Mouse (Mus musculus) thymus, postnatal 0 days (tissue): Measurements from ENCODE around the gene Cd9. TPM values are rescaled to one million over a fixed set of nuclear protein-coding genes. Genes with fewer than 3 reads are reported as not detected.

ENCODE experiments used
- DNase-seq: peaks from one replicate; pipeline ENCODE4 v3.0.0-alpha.2; 2015; ENCODE audit warnings: low spot score
- polyA plus RNA-seq: library from polyadenylated mRNA; unstranded; fragments of >200 nt; fragmentation: Nextera tagmentation; extraction: Ambion mirVana; gene quantifications from 2 replicates; pipeline ENCODE4 v1.2.1, GENCODE M21; 2015

Gene Cd9
- 85.6 and 85.9 TPM in 2 replicates for polyA plus RNA-seq

DNA sequence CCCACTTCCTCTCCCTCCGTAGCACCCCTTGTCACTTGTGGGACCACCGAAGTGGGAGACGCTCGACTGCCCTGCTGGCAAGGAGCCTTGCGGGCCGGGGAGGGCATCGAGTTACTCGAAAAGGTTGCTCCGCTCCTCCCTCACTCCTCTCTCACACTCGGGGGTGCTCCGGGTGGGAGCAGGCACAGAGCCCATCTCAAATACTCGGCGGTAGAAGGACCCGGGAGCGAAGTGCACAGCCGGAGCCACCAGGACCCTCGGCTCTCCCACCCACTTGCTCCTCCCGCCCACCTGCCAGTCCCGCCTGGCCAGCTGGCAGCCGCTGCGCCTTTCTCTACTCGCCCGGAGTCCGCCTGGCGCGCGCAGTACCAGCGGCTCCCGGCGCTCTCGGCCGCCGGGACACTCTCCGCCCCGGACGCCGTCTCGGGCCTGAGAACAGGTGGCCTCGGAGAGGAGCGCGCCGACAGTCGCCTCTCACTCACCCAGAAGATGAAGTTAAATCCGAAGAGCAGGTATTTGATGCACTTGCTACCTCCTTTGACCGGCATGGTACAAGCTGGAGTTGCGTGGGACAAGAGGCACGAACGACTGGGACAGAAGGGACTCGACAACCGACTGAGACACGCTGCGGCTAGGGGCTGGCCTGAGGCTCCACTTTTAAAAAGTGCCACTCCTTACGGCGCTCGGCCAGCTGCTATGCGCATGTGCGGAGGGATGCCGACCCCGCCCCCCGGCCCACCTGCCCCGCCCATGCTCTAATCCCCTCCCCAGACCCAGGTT is at the start of gene Cd9:
Cd9 (minus strand) TSS at position 700 of the 780 bp plus-strand sequence.
- peak; percentile 51 for DNase-seq

DNA sequence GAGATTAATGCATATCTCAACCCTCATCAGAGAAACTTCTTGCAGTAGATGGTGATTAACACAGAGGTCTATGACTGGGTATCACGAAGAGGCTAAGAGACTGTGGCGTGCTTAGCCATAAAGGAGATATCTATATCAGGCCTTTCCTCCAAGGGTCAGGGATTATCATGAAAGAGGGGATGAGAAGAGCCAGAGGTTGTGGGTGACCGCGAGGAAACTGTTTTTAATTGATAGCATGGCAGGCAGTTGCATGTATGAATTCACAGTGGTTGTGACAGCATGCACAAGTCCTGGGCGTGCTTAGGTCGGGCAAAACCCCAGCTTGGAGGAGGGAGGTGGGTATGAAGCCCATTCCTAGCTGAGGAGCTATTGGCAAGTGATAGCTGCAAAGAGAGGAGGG is 46.7 kb upstream of the Cd9 start:
- no peak for DNase-seq

DNA sequence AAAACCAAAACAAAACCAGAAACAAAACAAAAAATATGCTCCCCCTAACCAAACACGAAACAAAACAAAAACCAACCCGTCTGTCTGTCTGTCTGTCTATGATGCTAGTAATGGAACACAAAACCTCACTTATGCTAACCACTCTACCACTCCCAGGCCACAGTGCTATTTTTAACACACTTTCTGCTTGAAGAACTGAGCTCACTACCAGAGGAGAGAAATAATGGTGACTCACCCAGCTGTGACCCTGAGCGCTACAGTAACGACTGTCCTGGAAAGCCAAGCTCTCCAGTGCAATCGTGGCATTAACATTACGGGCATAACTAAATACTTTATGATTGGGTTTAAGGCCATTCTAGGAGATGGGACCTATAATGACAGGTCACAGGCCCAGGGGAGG is 46.2 kb upstream of the Cd9 start:
- no peak for DNase-seq

DNA sequence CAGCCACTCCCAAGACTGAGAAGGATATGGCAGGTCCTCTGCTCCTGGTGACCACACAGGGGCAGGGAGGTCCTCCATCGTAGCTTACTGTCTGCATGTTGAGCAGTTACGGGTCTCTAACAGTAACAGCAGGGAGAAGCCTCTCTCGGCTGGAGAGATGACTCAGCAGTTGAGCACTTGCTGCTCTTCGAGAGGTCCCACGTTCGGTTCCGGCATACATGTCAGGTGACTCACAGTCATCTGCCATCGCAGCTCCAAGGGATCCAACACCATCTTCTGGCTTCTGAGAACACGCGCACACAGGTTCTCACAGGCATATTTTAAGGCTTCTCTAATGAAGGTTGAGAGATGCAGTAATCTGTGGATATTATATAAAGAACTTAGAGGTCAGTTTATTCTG is 45.6 kb upstream of the Cd9 start:
- no peak for DNase-seq

DNA sequence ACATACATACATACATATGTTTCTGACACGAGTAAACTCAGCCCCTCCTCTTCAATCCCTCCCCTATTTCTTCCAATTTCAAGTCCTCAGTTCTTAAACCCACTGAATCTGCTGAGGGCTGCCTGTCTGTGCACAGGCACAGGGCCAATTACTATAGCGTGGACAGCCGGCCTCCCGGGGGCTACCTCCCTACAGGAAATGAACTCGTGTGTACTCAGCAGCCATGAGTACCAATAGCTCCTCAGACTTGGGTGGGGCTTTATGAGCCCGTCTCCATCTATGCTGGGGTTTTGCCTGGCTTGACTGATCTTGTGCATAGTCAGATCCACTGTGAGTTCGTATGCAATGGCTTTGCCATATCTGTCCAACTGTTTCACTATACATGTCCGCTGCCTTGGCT is 44.8 kb upstream of the Cd9 start:
- DNase-seq = no peak

DNA sequence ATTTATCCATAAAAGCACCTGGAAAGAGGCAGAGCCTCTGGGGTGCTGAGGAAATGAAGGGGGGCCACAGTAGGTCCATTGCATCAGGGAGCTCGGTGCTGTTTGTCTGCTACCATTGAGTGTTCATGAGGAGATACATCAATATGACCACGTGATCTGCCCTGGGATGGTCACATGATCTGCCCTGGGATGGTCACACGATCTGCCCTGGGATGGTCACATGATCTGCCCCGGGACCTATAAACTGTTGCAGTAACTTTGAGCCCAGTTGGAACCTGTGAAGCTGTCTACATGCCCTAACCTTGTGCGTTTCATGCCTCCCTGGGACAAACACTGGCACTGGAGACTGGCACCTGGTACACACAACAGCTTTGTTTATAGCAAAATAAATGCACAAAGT is 43.9 kb upstream of the Cd9 start:
- no peak for DNase-seq

DNA sequence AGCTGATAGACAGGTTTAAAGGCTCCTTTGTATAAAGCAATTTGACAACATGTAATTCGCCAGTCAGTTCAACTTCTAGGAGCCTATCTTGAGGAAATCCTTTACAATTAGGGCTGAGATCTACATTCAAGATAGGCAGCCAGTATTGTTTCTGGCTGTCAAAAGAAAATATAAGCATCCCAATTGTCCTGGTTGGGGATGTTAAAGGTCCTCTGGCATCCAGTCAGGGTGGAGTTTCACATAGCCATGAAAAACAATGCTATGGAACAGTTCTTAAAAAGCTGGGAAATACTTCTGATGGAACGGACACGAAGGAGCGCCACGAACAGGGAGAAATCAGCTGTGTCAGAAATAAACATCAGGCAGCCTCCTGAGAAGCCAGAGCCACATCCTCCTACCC is 40.4 kb upstream of the Cd9 start:
- DNase-seq = no peak

DNA sequence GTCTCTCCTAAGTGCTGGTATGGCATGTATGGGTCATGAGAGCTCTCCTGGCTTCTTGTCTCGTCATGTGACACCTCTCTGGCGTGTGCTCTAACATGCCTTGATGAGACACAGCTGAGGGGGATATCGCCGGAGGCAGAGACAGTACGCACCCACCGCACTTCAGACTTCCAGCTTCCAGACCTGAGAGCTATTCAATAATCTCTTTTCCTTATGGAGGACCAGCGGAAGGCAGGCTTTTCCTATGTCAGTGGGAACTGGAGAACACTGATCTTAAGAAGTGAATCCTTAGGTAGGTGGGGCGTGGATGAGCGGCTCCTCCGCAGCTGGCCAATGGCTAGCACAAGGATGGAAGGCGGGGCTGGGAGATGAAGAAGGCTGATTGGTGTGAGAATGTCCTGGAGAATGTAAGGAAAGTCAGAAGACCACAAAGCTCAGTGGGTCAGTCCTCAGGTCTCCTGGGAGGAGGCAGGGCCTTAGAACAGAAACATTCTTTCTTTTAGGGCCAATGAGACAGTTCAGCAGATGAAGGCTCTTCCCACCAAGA is 38.6 kb upstream of the Cd9 start:
- no peak for DNase-seq

DNA sequence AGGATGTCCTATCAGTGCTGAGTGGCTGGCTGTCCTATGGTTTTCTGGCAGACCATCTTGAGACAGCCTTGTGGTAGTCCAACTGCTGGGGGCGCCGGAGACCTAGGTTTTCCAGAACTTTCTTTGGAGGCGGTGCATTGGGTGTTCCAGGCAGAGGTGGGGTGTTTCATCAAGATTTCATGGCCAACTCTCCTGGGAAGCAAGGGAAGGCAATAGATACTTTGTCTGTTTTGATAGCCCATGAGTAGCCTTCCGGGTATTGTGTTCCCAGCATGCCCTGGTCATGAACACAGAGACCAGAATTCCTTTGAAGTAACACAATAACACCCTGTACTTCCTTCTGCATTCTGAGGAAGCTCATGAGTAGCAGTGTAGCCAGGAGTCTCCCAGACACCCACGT is 34.9 kb upstream of the Cd9 start:
- DNase-seq = no peak

DNA sequence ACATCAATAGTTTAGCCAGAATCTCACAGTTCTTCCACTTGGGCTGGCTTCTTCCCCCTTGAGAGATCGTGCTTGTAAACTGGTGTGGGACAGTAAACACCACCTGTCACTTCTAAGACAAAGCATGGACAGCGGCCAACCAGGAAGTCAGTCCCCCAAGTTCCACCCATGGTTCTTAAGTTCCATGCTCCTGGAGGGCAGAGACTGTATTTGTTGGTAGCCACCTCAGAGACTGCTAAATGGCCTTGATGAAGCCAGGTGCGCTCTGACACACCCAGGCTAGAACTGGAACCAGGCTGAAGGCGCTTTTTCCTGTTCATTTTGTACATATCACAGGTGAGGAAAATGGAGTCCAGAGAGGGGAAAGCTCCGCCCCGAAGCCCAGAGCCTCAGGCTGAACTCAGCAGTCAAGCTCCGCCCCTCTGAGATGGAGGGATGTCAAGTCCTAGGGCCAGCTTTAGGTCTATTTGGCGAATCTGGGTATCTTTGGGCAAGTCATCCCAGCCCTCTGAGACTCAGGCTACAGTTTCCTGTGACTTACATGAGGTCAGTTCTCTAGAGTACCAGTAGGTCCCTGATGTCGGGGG is 34.1 kb upstream of the Cd9 start:
- no peak for DNase-seq

DNA sequence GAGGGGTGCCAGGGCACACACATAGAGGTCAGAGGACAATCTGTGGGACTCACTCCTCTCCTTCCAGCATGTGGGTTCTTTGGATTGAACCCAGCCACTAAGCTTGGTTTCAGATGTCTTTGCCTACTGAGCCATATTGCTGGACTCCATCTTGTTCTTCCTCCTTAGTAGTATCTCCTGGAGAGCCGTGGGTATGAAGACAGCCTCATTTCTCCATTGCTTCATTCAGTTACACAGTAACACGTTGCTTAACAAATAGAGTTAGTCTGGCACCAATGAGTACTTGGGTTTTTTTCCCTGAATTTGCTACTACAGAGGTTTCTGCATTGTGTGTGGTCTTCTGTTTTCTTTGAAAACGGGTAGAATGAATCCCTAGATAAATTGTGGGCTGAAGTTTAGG is 31.5 kb upstream of the Cd9 start:
- no peak for DNase-seq

DNA sequence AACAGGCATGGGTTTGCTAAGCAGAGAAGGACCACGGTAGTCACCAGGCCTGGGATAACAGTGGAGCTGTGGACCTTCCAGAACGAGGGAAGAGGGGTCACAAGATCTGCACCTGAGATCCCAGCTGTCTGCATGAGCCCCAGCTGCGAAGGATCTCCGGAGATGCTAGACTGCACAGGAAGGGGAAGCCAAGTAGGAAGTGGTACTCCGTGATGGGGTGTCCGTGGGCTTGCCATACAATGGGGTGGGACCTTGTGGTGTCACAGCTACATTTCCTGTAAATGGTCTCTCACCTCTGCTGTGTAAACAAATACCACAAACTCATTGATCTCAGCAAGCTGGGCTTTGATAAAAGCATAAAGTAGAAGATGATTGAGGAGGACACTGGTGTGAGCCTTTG is 29.4 kb upstream of the Cd9 start:
- DNase-seq = peak; percentile 20

DNA sequence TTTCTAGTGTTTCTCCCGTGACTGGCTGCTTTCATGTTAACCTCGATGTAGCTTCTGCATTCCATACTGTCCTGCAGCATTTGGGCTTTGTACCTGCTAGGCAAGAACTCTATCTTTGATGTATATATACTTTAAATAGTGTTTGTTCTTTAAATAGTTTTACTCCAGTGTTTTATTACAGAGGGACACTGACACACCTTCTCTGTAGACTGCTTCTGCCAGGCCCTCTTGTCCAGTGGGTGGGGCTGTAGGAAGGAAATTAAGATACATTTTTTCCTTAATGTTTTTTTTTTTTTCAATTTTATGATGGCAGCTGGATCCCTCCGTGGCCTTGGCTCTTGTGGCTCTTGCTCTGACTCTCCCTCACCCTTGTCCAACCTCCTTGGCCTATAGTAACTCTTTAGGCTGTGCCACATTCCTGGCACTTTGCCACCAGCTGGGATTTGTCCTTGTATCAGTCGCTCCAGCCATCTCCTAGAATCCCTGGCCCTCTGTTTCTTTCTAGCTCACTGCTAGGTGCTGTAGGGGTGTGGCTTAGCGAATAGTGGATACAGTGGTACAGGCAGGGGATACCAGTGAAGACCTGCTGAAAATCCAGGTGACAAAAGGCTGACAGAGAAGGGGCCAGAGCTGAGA is 27.1 kb upstream of the Cd9 start:
- no peak for DNase-seq

DNA sequence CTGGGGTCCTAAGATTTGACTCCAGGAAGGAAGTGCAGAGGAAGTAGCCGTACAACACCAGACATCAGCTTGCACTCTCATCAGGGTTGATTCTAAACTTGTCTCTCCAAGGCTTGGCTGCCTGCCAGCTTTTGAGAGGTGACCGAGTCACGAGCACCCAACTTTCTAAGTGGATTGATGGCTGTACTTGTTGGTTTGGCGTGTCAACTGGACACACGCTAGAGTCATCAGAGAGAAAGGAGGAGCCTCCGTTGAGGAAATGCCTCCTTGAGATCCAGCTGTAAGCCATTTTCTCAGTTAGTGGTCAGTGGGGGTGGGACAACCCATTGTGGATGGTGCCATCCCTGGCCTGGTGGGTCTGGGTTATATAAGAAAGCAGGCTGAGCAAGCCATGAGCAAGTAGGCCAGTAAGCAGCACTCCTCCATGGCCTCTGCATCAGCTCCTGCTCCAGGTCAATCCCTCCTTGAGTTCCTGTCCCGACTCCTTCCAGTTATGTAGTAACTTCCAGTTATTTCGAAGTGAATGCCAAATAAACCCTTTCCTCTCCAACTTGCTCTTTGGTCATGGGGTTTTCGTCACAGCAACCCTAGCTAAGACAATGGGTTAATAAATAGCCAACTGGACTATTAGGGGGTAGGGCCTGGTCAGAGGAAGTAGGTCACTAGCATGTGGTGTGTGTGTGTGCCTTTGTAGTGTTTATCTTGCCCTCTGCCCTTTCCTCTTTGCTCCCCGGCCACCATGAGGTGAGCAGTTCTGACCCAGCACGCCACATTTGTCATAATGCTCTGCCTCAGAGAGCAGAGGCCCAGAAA is 21.1 kb upstream of the Cd9 start:
- no peak for DNase-seq

DNA sequence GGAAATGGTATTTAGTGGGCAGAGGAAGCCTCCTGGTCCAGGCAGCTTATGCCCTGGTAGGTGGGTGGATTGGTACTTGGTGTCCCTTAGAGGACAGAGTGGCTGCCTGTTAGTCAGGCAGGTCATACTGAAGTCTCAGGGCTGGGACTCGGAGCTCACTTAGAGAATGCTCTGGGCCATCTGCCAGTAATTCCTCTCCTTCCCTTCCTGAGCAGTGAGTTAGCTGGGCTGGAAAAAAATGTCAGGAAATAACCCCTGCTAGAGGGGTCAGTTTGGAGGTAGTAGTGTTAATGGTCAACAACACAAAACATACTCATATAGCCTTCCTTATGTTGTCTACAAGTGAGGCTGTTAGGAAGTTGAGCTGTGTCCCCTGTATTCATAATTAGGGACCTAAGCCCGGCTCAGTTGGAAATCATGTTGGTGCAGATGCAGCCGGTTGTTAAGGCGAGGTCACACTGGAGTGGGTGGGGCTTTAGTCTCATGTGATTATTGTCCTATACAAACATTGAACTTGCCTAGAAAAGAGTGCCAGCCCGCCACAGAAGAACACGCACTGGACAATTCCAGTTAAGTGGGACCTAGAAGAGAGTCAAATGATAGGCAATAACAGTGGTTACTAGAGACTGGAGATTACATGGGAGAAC is 18.5 kb upstream of the Cd9 start:
- DNase-seq = no peak

DNA sequence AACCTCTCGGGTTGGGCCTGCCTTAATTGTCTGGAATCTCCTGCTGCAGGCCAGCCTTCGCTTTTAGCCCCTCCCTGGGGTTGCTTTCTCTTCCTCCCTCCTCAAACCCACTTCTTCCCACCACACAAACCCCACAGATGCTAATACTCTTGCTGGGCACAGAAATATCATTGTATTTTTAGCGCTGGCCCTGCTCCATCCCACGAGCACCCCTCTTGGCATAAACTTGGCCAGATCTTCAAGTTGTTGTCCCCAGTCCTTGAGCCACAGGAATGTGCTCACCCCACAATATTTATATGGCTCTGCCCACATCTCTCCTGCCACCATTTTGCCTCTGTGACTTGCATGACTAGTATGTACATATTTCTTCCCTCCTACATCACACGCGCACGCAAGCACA is 16.6 kb upstream of the Cd9 start:
- DNase-seq = no peak

DNA sequence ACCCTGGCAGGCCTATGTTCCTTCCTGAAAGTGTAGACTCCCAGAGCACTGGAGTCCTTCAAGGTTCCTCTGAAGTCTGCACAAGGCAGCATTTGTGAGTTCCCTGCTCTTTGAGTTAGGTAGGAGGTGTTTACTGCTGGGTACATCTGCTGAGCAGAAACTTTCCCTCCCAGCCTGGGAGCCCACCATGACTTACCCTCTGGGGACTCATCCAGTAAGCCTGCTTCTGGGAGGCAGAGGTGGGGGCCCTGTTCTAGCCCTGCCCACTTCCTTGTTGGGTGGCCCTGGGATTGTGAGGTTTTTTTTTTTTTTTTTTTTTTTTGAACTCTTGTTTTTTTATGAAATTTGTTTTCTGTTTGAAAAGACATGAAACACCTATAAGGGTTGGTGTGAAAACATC is 16.1 kb upstream of the Cd9 start:
- DNase-seq = no peak

DNA sequence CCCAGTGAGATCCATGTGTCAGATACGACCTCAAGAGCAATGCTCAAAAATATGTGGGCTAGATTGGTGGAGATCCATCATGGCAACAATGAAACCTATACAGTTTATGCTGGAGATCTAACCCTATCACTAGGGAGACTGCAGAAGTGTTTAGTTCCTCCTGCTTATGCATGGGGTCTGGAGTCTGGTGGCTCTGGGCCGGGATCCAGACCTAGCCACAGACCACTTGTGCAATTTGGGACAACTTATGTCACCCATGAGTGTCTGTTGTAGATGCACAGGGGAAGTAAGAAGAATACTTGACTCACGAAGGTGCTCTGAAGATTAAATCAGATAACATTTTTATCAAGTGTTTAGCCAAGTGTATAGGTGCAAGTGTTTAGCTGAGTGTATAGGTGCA is 15.2 kb upstream of the Cd9 start:
- no peak for DNase-seq

DNA sequence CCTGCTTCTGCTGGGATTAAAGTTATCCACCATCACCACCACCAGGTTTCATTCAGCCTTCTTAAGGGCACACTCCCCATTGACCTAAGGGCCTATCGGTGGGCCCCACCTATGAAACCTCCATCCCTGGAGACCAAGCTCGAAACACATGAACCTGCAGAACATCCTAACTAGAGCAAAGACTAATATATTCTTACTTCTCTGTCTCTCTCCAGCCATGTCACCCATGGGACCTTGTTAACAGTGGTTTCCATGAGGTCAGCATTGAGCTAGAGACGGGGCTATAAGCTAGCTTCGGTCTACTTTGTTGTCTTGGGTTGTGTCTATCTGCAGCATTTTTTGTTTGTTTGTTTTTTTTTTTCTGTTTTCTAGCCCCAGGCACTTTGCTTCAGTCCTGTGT is 11.8 kb upstream of the Cd9 start:
- DNase-seq = no peak

DNA sequence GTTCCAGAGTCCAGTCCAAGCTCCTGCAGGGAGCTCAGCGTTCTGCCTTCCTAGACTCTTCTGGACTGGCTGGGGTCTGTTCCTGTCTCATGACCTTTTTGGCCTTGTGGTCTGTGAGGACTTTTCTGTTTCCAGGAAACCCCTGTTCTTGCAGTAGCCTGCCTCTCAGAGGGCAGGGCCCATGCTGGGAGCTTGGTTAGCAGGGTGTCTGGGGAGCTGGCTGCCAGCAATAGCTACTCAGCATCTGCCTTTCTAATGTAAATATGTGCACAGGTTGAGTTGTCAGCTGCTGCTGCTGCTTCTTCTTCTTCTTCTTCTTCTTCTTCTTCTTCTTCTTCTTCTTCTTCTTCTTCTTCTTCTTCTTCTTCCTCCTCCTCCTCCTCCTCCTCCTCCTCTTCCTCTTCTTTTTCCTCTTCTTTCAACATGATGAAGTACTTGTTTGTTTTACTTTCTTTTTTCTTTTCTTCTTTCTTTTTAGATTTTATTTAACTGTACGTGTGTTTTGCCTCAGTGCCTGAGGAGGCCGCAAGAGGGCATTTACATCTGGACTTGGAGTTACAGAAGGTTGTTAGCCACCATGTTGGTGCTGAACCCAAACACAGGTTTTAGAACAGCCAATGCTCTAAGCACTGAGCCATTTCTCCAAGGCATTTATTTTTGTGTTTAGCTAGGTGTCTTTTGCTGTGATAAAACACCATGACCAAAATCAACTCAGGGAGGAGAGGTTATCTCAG is 10.2 kb upstream of the Cd9 start:
- DNase-seq = no peak
